Mouse (Mus musculus) CH12.LX (cell line): ENCODE results near the gene Fads1. TPM values are rescaled to one million over a fixed set of nuclear protein-coding genes. Genes with fewer than 3 reads are reported as not detected.

ENCODE experiments used
- DNase-seq: peaks from one replicate; pipeline ENCODE4 v3.0.0-alpha.2; 2013; ENCODE audit errors: extremely low read depth
- H3K27ac ChIP-seq: 2 replicates; pipeline ENCODE4 v1.5.1; 2012; ENCODE audit warnings: low read depth, mild to moderate bottlenecking, control low read depth, moderate library complexity; ENCODE audit not compliant: insufficient read depth
- H3K27me3 ChIP-seq: replicated peaks from 2 replicates; pipeline ENCODE3; 2012; ENCODE audit warnings: inconsistent platforms
- H3K36me3 ChIP-seq, 2 experiments: replicated peaks in 1 of 2; 2 replicates each; pipeline versions ENCODE3 to v1.6.1; 2012; ENCODE audit warnings: inconsistent platforms in 1 of 2, low read length in 1 of 2, mild to moderate bottlenecking in 1 of 2, mixed read lengths in 1 of 2, moderate library complexity in 1 of 2; ENCODE audit not compliant: control insufficient read depth in 1 of 2, insufficient read depth in 1 of 2
- H3K4me1 ChIP-seq, 2 experiments: 2 replicates each; pipeline ENCODE4 v1.6.1; 2012; ENCODE audit warnings: inconsistent platforms in 1 of 2, moderate library complexity in 1 of 2; ENCODE audit not compliant: insufficient read depth in 2 of 2, control insufficient read depth in 1 of 2
- H3K4me2 ChIP-seq: 2 replicates; pipeline ENCODE4 v1.6.1; 2012; ENCODE audit warnings: low read depth, mild to moderate bottlenecking, control low read depth; ENCODE audit not compliant: poor library complexity, insufficient read depth, severe bottlenecking
- H3K4me3 ChIP-seq, 3 experiments: fragments of 150-350 bp in 1 of 3; sonication (generic) in 1 of 3; replicated peaks in 1 of 3; 2 replicates each; pipeline versions ENCODE3 to v1.5.1; 2011 to 2012; ENCODE audit warnings: low read depth in 2 of 3, low read length in 2 of 3, mild to moderate bottlenecking in 2 of 3, moderate library complexity in 2 of 3, control low read depth in 1 of 3, improper control_type of control experiment in 1 of 3, inconsistent platforms in 1 of 3, mixed read lengths in 1 of 3; ENCODE audit not compliant: poor library complexity in 1 of 3
- H3K79me2 ChIP-seq: replicated peaks from 2 replicates; pipeline ENCODE4 v1.6.1; 2012; ENCODE audit warnings: mild to moderate bottlenecking, moderate library complexity; ENCODE audit not compliant: control insufficient read depth, poor library complexity, insufficient read depth, severe bottlenecking; ENCODE audit errors: extremely low read depth
- H3K9ac ChIP-seq: 2 replicates; pipeline ENCODE4 v1.6.1; 2012; ENCODE audit warnings: low read depth, mild to moderate bottlenecking, control low read depth, moderate library complexity; ENCODE audit not compliant: insufficient read depth
- H3K9me3 ChIP-seq: replicated peaks from 2 replicates; pipeline ENCODE3; 2012; ENCODE audit warnings: low read length, inconsistent platforms, mixed read lengths
- CTCF ChIP-seq, 2 experiments: IDR thresholded peaks in 1 of 2; conservative IDR thresholded peaks in 1 of 2; 2 replicates each; pipeline ENCODE4 v1.5.1; 2011 to 2012; ENCODE audit warnings: low read depth in 2 of 2, low read length in 2 of 2, improper control_type of control experiment in 1 of 2, inconsistent platforms in 1 of 2, mild to moderate bottlenecking in 1 of 2, moderate library complexity in 1 of 2
- E2F4 ChIP-seq: IDR thresholded peaks from 2 replicates; pipeline ENCODE4 v1.6.1; 2011; ENCODE audit warnings: low read depth, low read length, improper control_type of control experiment; ENCODE audit not compliant: insufficient replicate concordance
- ELF1 ChIP-seq: IDR thresholded peaks from 2 replicates; pipeline ENCODE4 v1.6.1; 2014; ENCODE audit warnings: low read depth, mild to moderate bottlenecking, inconsistent platforms, low read length, improper control_type of control experiment
- EP300 ChIP-seq: IDR thresholded peaks from 2 replicates; pipeline ENCODE4 v1.6.1; 2011; ENCODE audit warnings: low read length, improper control_type of control experiment
- IRF4 ChIP-seq: IDR thresholded peaks from 2 replicates; pipeline ENCODE4 v1.6.1; 2014; ENCODE audit warnings: low read depth, mild to moderate bottlenecking, inconsistent platforms, low read length, improper control_type of control experiment
- JUN ChIP-seq: IDR thresholded peaks from 2 replicates; pipeline ENCODE4 v1.6.1; 2011; ENCODE audit warnings: low read depth, mild to moderate bottlenecking, low read length, improper control_type of control experiment, moderate library complexity; ENCODE audit not compliant: insufficient read depth
- JUND ChIP-seq: conservative IDR thresholded peaks from 2 replicates; pipeline ENCODE4 v1.6.1; 2011; ENCODE audit warnings: low read depth, low read length, improper control_type of control experiment
- KAT2A ChIP-seq: IDR thresholded peaks from 2 replicates; pipeline ENCODE4 v1.6.1; 2012; ENCODE audit warnings: low read length, improper control_type of control experiment, inconsistent platforms; ENCODE audit not compliant: insufficient replicate concordance
- MEF2A ChIP-seq: IDR thresholded peaks from 2 replicates; pipeline ENCODE4 v1.6.1; 2014; ENCODE audit warnings: low read depth, mild to moderate bottlenecking, inconsistent platforms, low read length, improper control_type of control experiment, borderline replicate concordance
- NRF1 ChIP-seq: IDR thresholded peaks from 2 replicates; pipeline ENCODE4 v1.6.1; 2014; ENCODE audit warnings: low read depth, mild to moderate bottlenecking, inconsistent platforms, low read length, improper control_type of control experiment, moderate library complexity
- RAD21 ChIP-seq: IDR thresholded peaks from 2 replicates; pipeline ENCODE4 v1.6.1; 2011; ENCODE audit warnings: low read depth, mild to moderate bottlenecking, low read length, improper control_type of control experiment, moderate library complexity
- SIN3A ChIP-seq: IDR thresholded peaks from 2 replicates; pipeline ENCODE4 v1.6.1; 2012; ENCODE audit warnings: low read length, improper control_type of control experiment, inconsistent platforms
- SMC3 ChIP-seq: IDR thresholded peaks from 2 replicates; pipeline ENCODE4 v1.6.1; 2011; ENCODE audit warnings: low read depth, low read length, improper control_type of control experiment
- UBTF ChIP-seq: IDR thresholded peaks from 2 replicates; pipeline ENCODE4 v1.6.1; 2012; ENCODE audit warnings: low read depth, mild to moderate bottlenecking, inconsistent platforms, low read length, improper control_type of control experiment, moderate library complexity
- ZC3H11A ChIP-seq: IDR thresholded peaks from 2 replicates; pipeline ENCODE4 v1.6.1; 2012; ENCODE audit warnings: low read depth, mild to moderate bottlenecking, inconsistent platforms, low read length, improper control_type of control experiment
- ZMIZ1 ChIP-seq: IDR thresholded peaks from 2 replicates; pipeline ENCODE4 v1.6.1; 2012; ENCODE audit warnings: low read depth, mild to moderate bottlenecking, inconsistent platforms, low read length, improper control_type of control experiment
- dilution Hi-C: fragments of 300-500 bp; cut with MboI; formaldehyde crosslinking; loops from 2 replicates; pipeline ENCODE4 v1.14.3; 2020; ENCODE audit warnings: low sequenced_read_pairs; ENCODE audit not compliant: extremely low pct_unique_long_range_greater_than_20kb, extremely low pct_ligation_motif_present
- in situ Hi-C: fragments of 300-500 bp; cut with MboI; formaldehyde crosslinking; loops from 3 replicates; pipeline ENCODE4 v1.14.3; 2019; ENCODE audit warnings: low sequenced_read_pairs, low pct_ligation_motif_present, low pct_unique_long_range_greater_than_20kb, mixed read lengths
- polyA plus RNA-seq: library from polyadenylated mRNA; unstranded; fragments of >175 nt; gene quantifications from 2 replicates; pipeline ENCODE4 v1.2.1, GENCODE M21; 2012; ENCODE audit warnings: low read depth; ENCODE audit not compliant: insufficient read length
- total RNA-seq, 2 experiments: library from RNA; depleted of rRNA; stranded (reverse); fragments of 300-350 nt in 1 of 2; fragments of >200 nt in 1 of 2; gene quantifications; 2 replicates each; pipeline ENCODE4 v1.2.3; 2012 to 2014

Gene Fads1
- total and polyA plus RNA-seq, 3 experiments = 30.6 to 44.7 (median 37.2) TPM

DNA sequence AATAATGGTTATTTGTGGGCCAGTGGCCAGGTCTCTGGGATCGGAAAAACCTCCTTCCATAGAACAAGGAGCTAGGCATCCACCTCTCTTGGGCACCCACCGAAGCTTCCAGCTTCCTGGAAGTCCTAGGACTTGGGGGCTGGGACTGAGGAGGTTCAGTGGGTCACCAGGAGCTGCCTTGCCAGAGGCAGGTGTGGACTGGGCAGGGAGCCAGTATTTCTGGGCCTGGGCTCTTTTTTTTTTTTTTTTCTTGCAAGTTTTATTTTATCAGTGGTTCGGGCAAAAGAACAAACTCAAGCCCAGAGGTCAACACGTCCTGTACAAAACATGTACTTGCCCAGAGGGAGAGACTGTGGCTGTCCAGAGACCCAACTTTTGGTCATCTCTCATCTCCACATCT, 43.1 kb downstream of the Fads1 start:
- Histone ChIP-seq H3K9ac (no peak overlapping the region), H3K36me3 (no peaks in the 10 kb centered on the region), H3K4me1 (no peaks in the 10 kb centered on the region; a peak in 1 of 4 replicates), H3K4me2 (no peak overlapping the region), H3K4me3 (no peak overlapping the region), H3K9me3 (no peaks in the 10 kb centered on the region), H3K27ac (no peak overlapping the region), H3K27me3 (peaks cover 80% of the 10 kb centered on the region), H3K79me2 (no peaks in the 10 kb centered on the region)
- TF ChIP-seq ZMIZ1 (no peak), RAD21 (no peak), ZC3H11A (no peak)
- no peak for DNase-seq
- in situ Hi-C loops (no loop called here), dilution Hi-C loops (no loop called here)

DNA sequence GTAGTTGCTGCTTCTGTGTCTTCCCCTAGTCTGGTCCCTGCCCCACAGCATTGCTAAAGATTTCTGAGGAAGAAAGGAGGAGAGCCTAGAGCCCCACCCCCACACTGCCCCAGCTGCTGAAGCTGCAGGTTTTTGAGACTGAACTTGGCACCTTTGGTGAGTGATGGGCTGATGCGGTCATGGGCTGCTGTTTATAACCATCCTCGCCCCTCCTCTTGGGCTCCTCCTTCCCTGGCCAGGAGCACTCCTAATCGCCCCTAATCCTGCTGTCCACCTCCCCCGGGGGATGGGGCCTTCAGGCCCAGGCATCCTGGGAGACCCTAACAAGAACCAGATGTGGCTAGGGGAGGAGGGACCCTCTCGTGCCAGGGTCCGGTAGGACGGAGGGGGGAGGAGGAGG, 48.3 kb downstream of the Fads1 start:
- Histone ChIP-seq H3K27ac (no peak overlapping the region), H3K4me2 (no peak overlapping the region), H3K4me1 (no peaks in the 10 kb centered on the region), H3K4me3 (no peak overlapping the region), H3K36me3 (no peaks in the 10 kb centered on the region), H3K9ac (no peak overlapping the region), H3K27me3 (peaks cover 98% of the 10 kb centered on the region), H3K79me2 (no peaks in the 10 kb centered on the region), H3K9me3 (no peaks in the 10 kb centered on the region)
- TF ChIP-seq MEF2A (no peak), CTCF (conservative IDR thresholded peaks at IDR 0.05 in 1 of 2, IDR thresholded peaks at IDR 0.05 in 1 of 2; ENCODE audit: low read depth in 2 of 2, low read length in 2 of 2) (no peak), UBTF (no peak), EP300 (no peak), NRF1 (no peak), JUN (no peak), KAT2A (no peak), IRF4 (no peak), SIN3A (no peak), SMC3 (no peak), ELF1 (no peak), JUND (no peak), E2F4 (no peak)
- in situ Hi-C loops (no loop called here), dilution Hi-C loops (no loop called here)
- no peak for DNase-seq
